Mouse (Mus musculus): ENCODE data around the gene Nphs2.
"Not testable (repeated sequence)": the region's sequence is repeated elsewhere in the genome, so short reads cannot be mapped to it uniquely, and the experiment has no call there.

The Nphs2 gene

GRCm38 (mm10) chr1:156310630-156311029 is at the start of gene Nphs2:
Gene Nphs2 (plus strand): TSS chr1:156310727.
- DNase-seq (ENCODE audit: low read depth, low spot score) = no peak

- DNase-seq (ENCODE audit: low read depth, low spot score) = no peak
These were observed 47.2 kb upstream of the Nphs2 start for GRCm38 (mm10) chr1:156263352-156263751.

DNA sequence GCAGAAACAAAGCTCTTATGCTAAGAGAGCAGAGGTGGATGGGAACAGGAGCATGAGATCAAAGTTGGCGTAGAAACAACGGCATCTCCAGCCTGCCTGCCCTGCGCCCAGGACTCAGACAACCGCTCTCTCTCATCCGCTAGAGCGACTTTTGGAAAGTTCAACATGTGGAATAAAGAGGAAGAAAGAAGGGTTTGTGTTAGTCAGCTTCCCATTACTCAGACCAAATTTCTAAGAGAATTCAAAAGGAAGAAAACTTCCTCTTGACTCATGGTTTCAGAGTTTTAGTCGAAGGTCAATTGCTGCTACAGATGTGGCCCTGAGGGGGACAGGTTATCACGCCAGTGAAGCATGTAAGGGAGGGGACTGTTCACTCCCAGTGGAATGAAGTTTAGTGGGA is 46.6 kb upstream of the Nphs2 start:
- no peak for DNase-seq (ENCODE audit: low read depth, low spot score)

- not testable (repeated sequence) for DNase-seq (ENCODE audit: low read depth, low spot score)
These were observed 42.0 kb upstream of the Nphs2 start for GRCm38 (mm10) chr1:156268546-156268945.

- DNase-seq (ENCODE audit: low read depth, low spot score) = no peak
These were observed 40.1 kb upstream of the Nphs2 start for GRCm38 (mm10) chr1:156270471-156270870.

DNA sequence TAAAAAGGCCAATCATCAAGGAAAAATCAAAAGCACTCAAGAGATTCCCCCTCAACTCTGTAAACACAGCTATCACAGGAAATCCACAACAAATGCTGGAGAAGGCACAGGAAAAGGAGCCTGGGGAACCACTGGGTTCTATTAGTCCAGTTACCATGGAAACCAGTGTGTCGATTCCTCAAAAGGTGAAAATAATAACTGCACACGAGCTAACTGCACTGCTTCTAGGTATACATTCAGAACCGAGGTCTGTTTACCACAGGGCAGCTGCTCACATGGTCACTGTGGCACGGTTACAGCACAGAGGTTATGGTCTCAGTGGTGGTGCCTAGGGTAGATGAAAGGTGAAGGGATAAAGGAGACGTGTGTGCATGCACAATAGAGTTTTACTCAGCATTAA is 38.9 kb upstream of the Nphs2 start:
- no peak for DNase-seq (ENCODE audit: low read depth, low spot score)

DNA sequence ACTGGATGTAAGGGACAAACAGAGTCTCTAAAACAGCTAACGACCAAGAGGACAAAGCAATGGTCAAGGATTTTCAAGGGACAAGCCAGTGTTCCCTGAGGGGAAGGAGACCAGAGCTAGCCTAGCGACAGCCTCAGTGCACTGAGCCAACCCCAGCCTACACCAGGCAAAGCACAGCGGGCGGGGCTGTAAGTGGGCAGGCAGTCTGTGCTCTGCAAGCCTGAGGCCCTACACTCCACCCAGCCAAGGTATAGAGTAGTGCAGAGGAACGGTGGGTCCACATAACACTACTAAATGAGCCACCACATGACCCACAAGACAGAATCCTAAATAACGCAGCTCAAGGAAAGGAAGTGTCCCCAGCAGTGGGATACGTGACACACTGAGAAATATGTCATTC is 36.9 kb upstream of the Nphs2 start:
- no peak for DNase-seq (ENCODE audit: low read depth, low spot score)

GRCm38 (mm10) chr1:156280131-156280530 is 30.4 kb upstream of the Nphs2 start:
- no peak for DNase-seq (ENCODE audit: low read depth, low spot score)

DNA sequence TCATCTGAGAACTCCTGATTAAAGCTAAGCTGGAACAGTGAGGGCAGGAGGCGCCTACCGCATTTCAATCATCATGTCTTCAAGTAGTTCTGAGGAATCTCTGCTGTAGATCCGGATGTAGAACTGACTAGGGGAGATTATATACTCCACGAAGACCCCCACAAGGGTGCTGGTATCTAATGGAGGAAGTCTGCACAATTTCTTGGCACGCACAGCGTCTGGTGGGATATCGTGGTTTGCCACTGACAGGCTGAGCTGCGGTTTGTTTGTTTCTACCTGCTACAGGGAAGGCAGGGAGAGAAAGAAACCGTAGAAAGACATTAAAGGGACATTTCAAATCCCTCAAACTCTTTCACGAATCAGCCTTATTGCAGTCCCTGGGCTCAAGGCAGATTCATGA is 26.3 kb upstream of the Nphs2 start:
- no peak for DNase-seq (ENCODE audit: low read depth, low spot score)

DNA sequence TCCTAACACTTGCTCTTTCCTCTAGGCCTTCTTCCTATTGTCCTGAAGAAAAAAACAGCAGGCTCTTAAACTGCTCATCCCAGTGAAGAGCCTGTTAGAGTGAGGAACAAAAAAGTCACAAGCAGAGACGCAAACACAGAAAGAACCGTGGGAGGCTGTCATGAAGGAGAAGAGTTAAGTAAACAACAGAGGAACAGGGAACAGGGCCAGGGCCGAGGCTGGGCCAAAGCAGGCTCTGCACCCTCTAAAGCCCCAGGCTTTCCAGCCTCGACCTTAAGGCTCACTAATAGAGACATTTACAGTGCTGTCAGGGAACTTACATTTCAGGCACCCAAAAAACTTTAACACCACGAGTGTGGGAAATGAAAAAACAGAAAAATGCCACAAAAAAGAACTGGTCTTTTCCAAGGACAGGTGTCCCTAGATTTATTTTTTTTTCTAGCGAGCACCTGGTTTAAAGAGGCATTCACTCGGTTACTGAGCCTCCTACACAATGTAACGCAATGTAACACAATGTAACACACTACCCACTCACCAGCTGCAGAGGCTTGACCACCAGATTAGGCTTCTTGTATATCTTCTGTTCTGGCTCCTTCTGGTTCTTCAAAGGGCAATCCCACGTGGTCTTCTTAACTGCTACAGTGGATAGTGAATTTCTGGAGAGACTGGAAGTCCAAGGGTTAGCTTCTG is 25.5 kb upstream of the Nphs2 start:
- DNase-seq (ENCODE audit: low read depth, low spot score) = peak; percentile 31

DNA sequence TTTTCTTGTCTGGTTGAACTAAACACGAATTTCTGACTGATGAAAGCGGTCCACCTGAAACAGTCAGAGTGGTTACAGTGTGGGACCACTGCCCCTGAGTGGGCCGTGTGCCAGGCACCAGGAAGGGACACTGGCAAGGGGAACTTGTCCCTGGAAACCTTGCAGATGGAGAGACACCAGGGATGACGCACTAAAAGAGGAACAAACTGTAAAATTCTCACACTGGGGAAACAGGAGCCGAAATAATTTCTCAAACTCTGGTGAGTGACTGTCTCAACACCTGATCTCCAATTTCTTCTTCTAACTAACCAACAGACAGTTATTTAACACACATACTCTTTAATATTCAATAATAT is 25.0 kb upstream of the Nphs2 start:
- no peak for DNase-seq (ENCODE audit: low read depth, low spot score)

- no peak for DNase-seq (ENCODE audit: low read depth, low spot score)
These were observed 21.8 kb upstream of the Nphs2 start for GRCm38 (mm10) chr1:156288556-156289221.

GRCm38 (mm10) chr1:156289222-156289587 is 21.3 kb upstream of the Nphs2 start:
- DNase-seq (ENCODE audit: low read depth, low spot score) = not testable (repeated sequence)

DNA sequence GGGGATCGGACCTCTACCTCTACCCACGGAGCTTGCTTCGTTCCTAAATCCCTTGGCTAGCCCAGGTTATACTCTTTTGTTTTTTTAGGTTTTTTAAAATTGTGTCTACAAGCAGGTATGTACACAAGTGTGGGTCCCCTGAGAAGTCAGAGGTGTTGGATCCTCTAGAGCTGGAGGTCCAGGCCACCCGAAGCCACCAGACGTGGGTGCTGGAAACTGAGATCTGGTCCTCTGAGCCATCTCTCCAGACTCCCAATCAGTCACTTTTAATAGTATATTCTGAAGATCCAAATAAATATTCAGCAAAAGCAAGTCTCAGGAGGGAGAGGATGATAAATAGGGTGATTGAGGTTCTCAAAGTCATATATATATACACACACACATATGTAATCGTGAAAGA is 20.5 kb upstream of the Nphs2 start:
- no peak for DNase-seq (ENCODE audit: low read depth, low spot score)

GRCm38 (mm10) chr1:156302911-156303749 is 7.4 kb upstream of the Nphs2 start, which contains the start of gene Tdrd5:
Gene Tdrd5 (minus strand): TSS chr1:156303664.
- DNase-seq (ENCODE audit: low read depth, low spot score) = no peak

DNA sequence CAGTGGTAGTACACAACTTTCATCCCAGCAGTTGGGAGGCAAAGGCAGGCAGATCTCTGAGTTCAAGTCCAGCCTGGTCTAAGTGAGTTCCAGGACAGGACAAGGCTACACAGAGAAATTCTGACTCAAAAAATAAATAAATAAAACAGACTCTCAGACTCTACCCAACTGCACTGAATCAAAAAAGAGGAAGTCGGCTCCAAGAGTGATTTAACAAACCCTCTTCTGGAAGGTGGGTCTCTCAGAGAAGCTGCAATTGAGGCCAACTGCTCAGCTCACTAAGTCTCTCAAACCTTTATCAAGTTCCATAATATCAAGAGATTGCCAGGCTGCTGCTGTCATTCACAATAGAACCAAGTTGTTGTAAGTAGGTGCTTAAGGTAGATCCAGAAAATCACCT is 1.9 kb upstream of the Nphs2 start:
- no peak for DNase-seq (ENCODE audit: low read depth, low spot score)

DNA sequence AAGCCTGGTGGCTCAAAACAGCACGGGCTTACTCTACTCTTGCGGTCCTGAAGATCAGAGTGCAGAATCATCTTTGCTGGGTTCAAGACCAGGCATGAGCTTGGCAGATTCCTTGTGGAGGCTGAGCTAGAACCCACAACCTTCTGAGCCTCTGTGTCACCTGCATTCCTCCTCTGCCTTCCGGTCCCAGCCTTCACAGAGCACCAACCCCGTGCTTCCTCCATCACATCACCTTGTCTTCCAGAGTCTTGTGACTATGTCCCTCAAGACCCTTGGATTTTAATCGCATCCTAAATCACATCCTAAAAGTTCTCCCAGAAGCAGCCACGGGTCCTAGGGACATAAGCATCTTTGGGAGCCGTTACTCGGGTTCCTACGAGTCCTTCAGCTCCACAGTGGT is 12.6 kb downstream of the Nphs2 start:
- DNase-seq (ENCODE audit: low read depth, low spot score) = no peak

DNA sequence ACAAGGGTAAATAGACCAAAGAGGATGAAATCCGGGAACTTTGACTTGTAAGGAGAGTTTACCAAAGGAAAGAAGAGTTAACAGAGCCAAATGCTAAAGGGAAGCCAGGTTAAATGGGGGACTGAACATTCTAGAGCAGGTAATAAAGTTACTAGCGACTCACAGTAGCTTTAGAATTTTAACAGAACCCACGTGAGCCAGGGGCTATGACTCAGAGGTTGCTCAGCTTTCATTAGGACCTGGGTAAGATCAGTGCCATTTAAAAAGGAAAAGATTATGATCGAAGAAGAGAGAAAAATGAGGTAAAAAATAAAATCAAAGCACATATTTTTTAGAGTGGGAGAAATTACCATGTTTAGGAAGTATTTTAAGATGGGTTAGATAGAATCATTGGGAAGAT is 30.3 kb downstream of the Nphs2 start:
- DNase-seq (ENCODE audit: low read depth, low spot score) = no peak

GRCm38 (mm10) chr1:156344433-156344832 is 33.9 kb downstream of the Nphs2 start:
- no peak for DNase-seq (ENCODE audit: low read depth, low spot score)

GRCm38 (mm10) chr1:156345633-156346032 is 35.1 kb downstream of the Nphs2 start:
- no peak for DNase-seq (ENCODE audit: low read depth, low spot score)

GRCm38 (mm10) chr1:156349031-156349430 is 38.5 kb downstream of the Nphs2 start:
- no peak for DNase-seq (ENCODE audit: low read depth, low spot score)

DNA sequence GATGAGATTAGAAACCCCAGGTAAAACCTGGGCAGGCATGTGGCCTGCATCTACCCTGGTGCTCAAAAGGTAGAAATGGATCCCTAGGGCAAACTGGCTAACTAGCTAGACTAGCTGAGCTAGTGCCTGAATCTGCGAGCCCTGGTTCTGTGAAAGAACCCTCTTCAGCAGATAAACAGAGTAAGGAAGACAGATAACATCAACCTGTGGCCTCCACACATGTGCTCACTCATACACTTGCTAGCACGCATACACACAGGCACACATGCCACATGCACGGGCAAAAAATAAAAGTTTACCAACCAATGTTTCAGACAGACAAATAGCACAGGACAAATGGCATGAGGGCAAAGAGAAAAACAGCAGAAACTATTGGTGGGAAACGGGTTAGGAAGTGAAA is 39.9 kb downstream of the Nphs2 start:
- DNase-seq (ENCODE audit: low read depth, low spot score) = no peak

GRCm38 (mm10) chr1:156352466-156352865 is 41.9 kb downstream of the Nphs2 start:
- no peak for DNase-seq (ENCODE audit: low read depth, low spot score)

All from telencephalon, adult 2 months (tissue).